Mouse (Mus musculus) layer of hippocampus, adult 18-20 months (tissue): ENCODE results near the gene Sox5. TPM values are rescaled to one million over a fixed set of nuclear protein-coding genes. Genes with fewer than 3 reads are reported as not detected.
A peak's percentile ranks its signal among the peaks of the same experiment; 100 is the strongest.

Experiments
- DNase-seq, 2 experiments: peaks; one replicate each; pipeline ENCODE4 v3.0.0; 2022; ENCODE audit warnings: low spot score in 2 of 2
- total RNA-seq, 2 experiments: library from RNA; stranded (reverse); gene quantifications; 2 replicates each; pipeline ENCODE4 v1.2.3; 2021

The Sox5 gene
- total RNA-seq, 2 experiments from 2014 or later = 31.3 to 37.0 TPM

- DNase-seq = no peak
Measured at GRCm38 (mm10) chr6:144137397-144137796, 644.4 kb downstream of the Sox5 start.

GRCm38 (mm10) chr6:144136894-144137293, 644.9 kb downstream of the Sox5 start:
- no peak for DNase-seq

GRCm38 (mm10) chr6:144129927-144130326, 651.9 kb downstream of the Sox5 start:
- DNase-seq = no peak

GRCm38 (mm10) chr6:144119961-144120360, 661.8 kb downstream of the Sox5 start:
- DNase-seq = no peak

DNA sequence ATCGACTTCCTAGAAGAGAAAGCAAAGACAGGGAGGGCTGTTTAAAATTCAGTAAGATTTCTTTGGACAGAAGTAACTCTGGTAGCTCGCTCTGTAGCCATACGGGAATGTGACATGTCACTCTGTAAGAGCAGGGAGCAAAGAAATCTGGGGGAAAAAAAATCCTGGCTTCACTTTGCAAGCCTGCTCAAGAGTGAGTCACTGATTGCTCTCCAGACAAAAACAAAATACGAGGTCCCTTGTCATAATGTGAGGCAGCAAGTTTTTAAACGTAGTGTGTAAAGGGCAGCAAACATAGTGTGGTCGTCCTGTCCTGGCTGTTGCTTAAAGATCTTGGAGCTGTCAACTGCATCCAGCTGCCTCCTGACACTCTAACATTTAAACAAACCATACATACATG, 665.1 kb downstream of the Sox5 start:
- no peak for DNase-seq

GRCm38 (mm10) chr6:144111561-144111960, 670.2 kb downstream of the Sox5 start:
- DNase-seq = no peak

DNA sequence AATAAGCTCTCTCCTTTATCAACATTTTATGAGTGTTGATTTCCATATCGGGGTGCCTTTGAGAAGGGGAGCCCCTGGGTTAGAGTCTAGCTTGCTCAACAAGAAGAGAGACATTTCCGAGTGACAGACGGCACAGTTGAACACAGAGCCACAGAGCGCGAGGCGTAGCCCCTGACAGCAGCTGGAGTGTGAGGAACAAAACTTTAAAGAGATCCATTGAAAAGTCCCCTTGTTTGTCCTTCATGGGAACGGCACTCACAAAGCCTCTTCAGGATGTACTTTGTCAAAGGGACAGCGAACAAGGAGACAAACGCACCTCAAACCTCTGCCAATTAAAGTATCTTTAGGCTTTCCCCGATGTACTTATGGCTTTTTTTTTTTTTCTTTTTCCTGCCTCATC, 674.9 kb downstream of the Sox5 start:
- no peak for DNase-seq

- no peak for DNase-seq
Measured at GRCm38 (mm10) chr6:144105645-144106044, 676.1 kb downstream of the Sox5 start.

- no peak for DNase-seq
Measured at GRCm38 (mm10) chr6:144103612-144104011, 678.2 kb downstream of the Sox5 start.

DNA sequence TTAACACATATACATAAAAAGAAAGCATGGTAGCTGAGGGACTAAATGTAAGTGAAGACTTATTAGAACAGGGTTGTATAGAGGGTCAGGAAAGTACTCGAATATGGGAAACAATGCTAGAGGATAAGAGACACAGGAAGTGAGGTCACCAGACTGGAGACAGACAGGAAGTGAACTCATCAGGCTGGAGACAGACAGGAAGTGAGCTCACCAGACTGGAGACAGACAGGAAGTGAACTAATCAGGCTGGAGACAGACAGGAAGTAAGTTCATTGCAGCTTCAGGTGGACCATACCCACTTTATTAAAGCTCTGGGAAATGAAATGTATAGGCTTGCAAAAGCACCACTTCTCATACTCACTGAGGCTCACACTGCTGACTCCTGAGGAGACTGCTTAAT, 680.9 kb downstream of the Sox5 start:
- no peak for DNase-seq

- peak; percentile 45 to 67 for DNase-seq
Measured at GRCm38 (mm10) chr6:144098119-144098518, 683.7 kb downstream of the Sox5 start.

DNA sequence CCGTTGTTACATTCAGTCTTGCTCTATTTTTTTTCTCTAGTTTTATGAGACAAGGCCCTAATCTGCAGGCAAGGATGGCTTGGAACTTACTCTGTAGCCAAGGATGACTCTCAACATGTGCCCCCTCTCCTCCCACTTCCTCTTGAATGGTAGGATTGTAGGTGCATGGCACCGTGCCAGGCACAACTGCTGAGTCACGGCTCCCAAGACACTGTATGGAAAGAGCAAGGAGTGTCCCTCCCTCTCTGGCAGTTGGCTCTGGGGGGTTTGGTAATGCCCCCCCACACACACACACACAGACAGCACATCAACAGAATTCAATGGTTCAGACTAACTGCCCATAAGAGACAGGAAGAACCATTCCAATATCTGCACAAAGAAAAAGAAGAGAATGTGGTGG, 693.5 kb downstream of the Sox5 start:
- no peak for DNase-seq

GRCm38 (mm10) chr6:144086096-144086810, 695.5 kb downstream of the Sox5 start:
- no peak for DNase-seq

- DNase-seq = no peak
Measured at GRCm38 (mm10) chr6:144082297-144082696, 699.5 kb downstream of the Sox5 start.

DNA sequence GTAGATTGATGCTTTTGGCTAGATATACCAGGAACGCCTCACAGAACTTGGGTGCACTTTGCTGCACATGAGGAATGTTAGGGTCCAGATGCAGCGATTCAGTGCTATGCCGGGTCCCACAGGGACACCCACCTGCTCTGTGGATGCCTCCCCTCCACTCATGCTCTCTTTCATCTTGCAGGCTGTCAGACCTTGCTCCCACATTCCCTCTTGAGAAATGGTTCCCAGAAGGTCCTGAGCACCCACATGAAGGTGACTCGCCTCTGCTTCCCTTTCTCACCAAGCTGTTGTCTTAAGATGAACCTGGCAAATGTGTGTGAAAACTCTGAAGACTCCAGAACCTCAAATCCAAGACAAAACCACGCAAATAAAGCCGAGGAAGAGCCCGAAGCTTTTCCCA, 704.0 kb downstream of the Sox5 start:
- no peak for DNase-seq

GRCm38 (mm10) chr6:144076376-144076775, 705.4 kb downstream of the Sox5 start:
- no peak for DNase-seq

- DNase-seq = no peak
Measured at GRCm38 (mm10) chr6:144075327-144075941, 706.3 kb downstream of the Sox5 start.

- DNase-seq = peak; percentile 41 to 49
Measured at GRCm38 (mm10) chr6:144074826-144075225, 707.0 kb downstream of the Sox5 start.

DNA sequence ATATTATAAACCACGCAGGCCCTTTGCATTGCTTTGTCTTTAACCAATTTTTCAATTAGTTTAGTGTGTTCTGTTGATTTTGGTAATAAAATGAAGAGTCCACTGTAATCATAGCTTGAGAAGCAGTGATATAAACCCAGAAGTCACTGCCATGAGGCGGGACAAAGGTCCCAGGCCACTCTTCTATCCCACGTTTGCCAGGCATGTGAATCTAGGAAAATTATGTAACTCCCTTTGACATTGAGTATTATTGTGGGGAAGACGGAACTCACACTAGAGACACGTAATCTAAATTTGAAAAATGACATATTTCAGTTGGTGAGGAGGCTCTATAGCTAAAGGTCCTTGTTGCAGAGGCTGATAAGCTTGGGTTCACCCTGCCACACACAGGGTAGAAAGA, 711.3 kb downstream of the Sox5 start:
- DNase-seq = no peak

DNA sequence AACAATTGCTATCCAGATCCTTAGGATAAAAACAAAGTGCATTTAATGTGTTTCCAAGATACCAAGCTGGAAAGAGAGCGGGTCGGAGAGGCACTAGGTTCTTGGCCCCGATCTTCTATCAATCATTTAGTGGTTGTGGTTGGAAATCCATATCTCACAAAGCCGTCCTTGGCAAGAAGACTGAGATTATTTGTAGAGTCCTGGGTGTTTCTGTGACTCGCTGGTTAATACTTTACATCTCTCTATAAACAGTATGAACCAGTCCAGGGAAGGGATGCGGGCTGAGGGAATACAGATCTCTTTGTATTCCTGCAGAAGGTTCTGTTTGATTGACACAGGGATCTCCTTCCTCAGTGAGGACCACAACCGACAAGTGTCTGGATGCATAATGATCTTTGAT, 714.3 kb downstream of the Sox5 start:
- DNase-seq = no peak

GRCm38 (mm10) chr6:144062428-144062827, 719.3 kb downstream of the Sox5 start:
- DNase-seq = no peak

DNA sequence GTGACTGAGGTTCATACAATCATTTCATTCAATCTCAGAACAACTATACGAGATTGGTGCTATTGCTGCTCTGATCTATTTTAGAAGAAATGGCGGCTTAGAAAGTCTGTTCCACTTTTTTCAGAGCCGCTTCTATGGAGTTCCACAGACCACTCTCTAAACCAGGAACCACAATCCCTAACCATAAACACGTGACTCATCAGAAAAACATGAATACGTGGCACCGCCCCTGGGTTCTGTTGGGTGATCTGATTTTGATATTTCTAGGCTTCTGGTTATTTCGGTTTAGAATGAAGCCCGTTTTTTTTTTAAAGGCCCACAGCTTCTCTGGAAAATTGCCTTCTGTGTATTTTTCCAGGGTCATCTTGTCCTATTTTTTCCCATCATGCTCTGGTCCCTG, 720.0 kb downstream of the Sox5 start:
- no peak for DNase-seq

GRCm38 (mm10) chr6:144057098-144057632, 724.6 kb downstream of the Sox5 start:
- no peak for DNase-seq
